In the genomic region with DNA sequence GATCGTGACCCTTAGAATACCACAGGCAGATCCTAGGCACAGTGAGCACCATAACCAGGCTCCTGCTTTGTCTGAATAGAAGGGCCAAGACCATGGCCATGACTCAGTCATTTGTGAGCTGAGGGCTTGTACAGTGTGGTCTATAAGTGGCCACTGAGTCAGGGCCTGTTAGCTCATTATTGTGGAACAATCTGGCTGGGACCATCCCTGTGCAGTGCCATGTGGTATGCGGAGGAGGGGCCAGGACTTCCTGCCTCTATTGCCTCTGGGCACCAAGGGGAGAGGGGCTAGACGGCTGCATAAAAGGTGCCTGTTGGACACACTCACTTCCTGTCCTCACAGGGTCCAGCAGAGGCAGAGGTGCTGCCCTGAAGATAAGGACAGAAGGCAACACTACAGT, we compare ENCODE assay signal across 14 mouse cellular contexts. TPM values are rescaled to one million over a fixed set of nuclear protein-coding genes. Genes with fewer than 3 reads are reported as not detected.
DNase-seq lines count a peak whose midpoint lies in the region; ATAC-seq lines count a peak whose summit lies in the region.
"Had no signal": no experiment of that assay in that cellular context is flagged by ENCODE, and none has a peak within 500 bp of the region (broad histone marks: within the 10 kb centered on the region; RNA-seq: fewer than 3 reads in every experiment).

No protein-coding gene starts in this region.

- H3K36me3 ChIP-seq in forebrain, embryonic 12.5 days (replicated peaks), result peaks cover 99% of the 10 kb centered on the region
- peaks cover 100% of the 10 kb centered on the region for H3K36me3 ChIP-seq in forebrain, embryonic 14.5 days (ENCODE audit: control insufficient read depth, insufficient read depth, low read length)
- peaks cover 99% of the 10 kb centered on the region for H3K36me3 ChIP-seq in megakaryocyte, embryonic 14.5 days (replicated peaks; ENCODE audit: low read length)
- H3K36me3 ChIP-seq in embryonic facial prominence, embryonic 10.5 days (replicated peaks), result peaks cover 100% of the 10 kb centered on the region
- peaks cover 100% of the 10 kb centered on the region for H3K36me3 ChIP-seq in limb, embryonic 13.5 days

- no peak overlapping the region for H3K4me3 ChIP-seq in forebrain, embryonic 12.5 days (replicated peaks)
- H3K4me3 ChIP-seq in forebrain, embryonic 14.5 days (ENCODE audit: low read depth, low read length), result no peak overlapping the region
- peak overlapping the region; percentile 56 for H3K4me3 ChIP-seq in megakaryocyte, embryonic 14.5 days (replicated peaks)
- H3K4me3 ChIP-seq in embryonic facial prominence, embryonic 10.5 days, result 0 out of 2 replicates have a peak overlapping the region, but pooled peaks have one; percentile 8
- no peak overlapping the region for H3K4me3 ChIP-seq in limb, embryonic 13.5 days

- WGBS in forebrain, embryonic 12.5 days, result 68% methylated on average over 3 of the region's 3 CpGs
- 76% methylated on average over 3 of the region's 3 CpGs for WGBS in forebrain, embryonic 14.5 days
- 53% methylated on average over 3 of the region's 3 CpGs for WGBS in embryonic facial prominence, embryonic 10.5 days
- WGBS in limb, embryonic 13.5 days, result 43% methylated on average over 3 of the region's 3 CpGs

- no peak overlapping the region for H3K4me2 ChIP-seq in forebrain, embryonic 12.5 days
- H3K4me2 ChIP-seq in forebrain, embryonic 14.5 days (ENCODE audit: low read length), result no peak overlapping the region
- no peak overlapping the region for H3K4me2 ChIP-seq in limb, embryonic 13.5 days (replicated peaks)

- H3K9me3 ChIP-seq in forebrain, embryonic 12.5 days, result no peaks in the 10 kb centered on the region
- no peaks in the 10 kb centered on the region for H3K9me3 ChIP-seq in forebrain, embryonic 14.5 days (replicated peaks; ENCODE audit: control insufficient read depth, low read length)
- no peaks in the 10 kb centered on the region for H3K9me3 ChIP-seq in megakaryocyte, embryonic 14.5 days
- no peaks in the 10 kb centered on the region for H3K9me3 ChIP-seq in embryonic facial prominence, embryonic 10.5 days
- no peaks in the 10 kb centered on the region for H3K9me3 ChIP-seq in limb, embryonic 13.5 days

- no peak for DNase-seq in forebrain, embryonic 14.5 days (ENCODE audit: low spot score)
- DNase-seq in embryonic facial prominence, embryonic 10.5 days (ENCODE audit: low spot score), result no peak
- no peak for DNase-seq in lung, postnatal 14 days
- DNase-seq: adrenal gland, postnatal 25 days; cerebellum, adult 18-20 months; embryo, embryonic 11 days; forebrain, postnatal 0 days; layer of hippocampus, adult 9-11 months had no signal

- no peaks in the 10 kb centered on the region for H3K27me3 ChIP-seq in forebrain, embryonic 12.5 days
- no peaks in the 10 kb centered on the region for H3K27me3 ChIP-seq in forebrain, embryonic 14.5 days (replicated peaks; ENCODE audit: control insufficient read depth, insufficient read depth, low read length)
- H3K27me3 ChIP-seq in megakaryocyte, embryonic 14.5 days (replicated peaks), result no peaks in the 10 kb centered on the region
- no peaks in the 10 kb centered on the region for H3K27me3 ChIP-seq in embryonic facial prominence, embryonic 10.5 days (replicated peaks; ENCODE audit: low read depth, poor library complexity, severe bottlenecking)
- no peaks in the 10 kb centered on the region for H3K27me3 ChIP-seq in limb, embryonic 13.5 days

- peaks cover 5% of the 10 kb centered on the region; the same call in 1 of the 2 replicates for H3K4me1 ChIP-seq in forebrain, embryonic 12.5 days
- H3K4me1 ChIP-seq in forebrain, embryonic 14.5 days (ENCODE audit: control insufficient read depth, insufficient read depth, low read length), result 0 out of 2 replicates have a peak, but pooled peaks cover under 1% of the 10 kb centered on the region
- H3K4me1 ChIP-seq in megakaryocyte, embryonic 14.5 days, result peaks cover 67% of the 10 kb centered on the region
- peaks cover 17% of the 10 kb centered on the region for H3K4me1 ChIP-seq in embryonic facial prominence, embryonic 10.5 days
- H3K4me1 ChIP-seq in limb, embryonic 13.5 days, result peaks cover 25% of the 10 kb centered on the region

- no peak overlapping the region for H3K9ac ChIP-seq in forebrain, embryonic 12.5 days
- H3K9ac ChIP-seq in forebrain, embryonic 14.5 days (ENCODE audit: low read length), result no peak overlapping the region
- H3K9ac ChIP-seq in limb, embryonic 13.5 days, result no peak overlapping the region
- H3K9ac ChIP-seq: forebrain, postnatal 0 days had no signal

- no peak overlapping the region for H3K27ac ChIP-seq in forebrain, embryonic 12.5 days
- no peak overlapping the region for H3K27ac ChIP-seq in forebrain, embryonic 14.5 days (ENCODE audit: low read depth, low read length)
- no peak overlapping the region for H3K27ac ChIP-seq in embryonic facial prominence, embryonic 10.5 days (replicated peaks)
- peak overlapping the region; percentile 34; the same call in 1 of the 2 replicates for H3K27ac ChIP-seq in limb, embryonic 13.5 days

- 0 out of 2 replicates have a peak, but pooled peaks have one; percentile 49 for ATAC-seq in forebrain, embryonic 12.5 days (ENCODE audit: low FRiP score)
- ATAC-seq in forebrain, embryonic 14.5 days, result no peak
- no peak for ATAC-seq in megakaryocyte, adult 5-6 weeks (ENCODE audit: poor library complexity, severe bottlenecking)
- no peak; the same call in 1 of the 2 replicates for ATAC-seq in limb, embryonic 13.5 days (ENCODE audit: low FRiP score, low read depth)
- ATAC-seq in megakaryocyte progenitor cell, adult 5-6 weeks (replicated peaks; ENCODE audit: poor library complexity), result no peak
- ATAC-seq: forebrain, postnatal 0 days; lung, postnatal 0 days had no signal

RNA-seq across cellular contexts. Expression of gene Psma7, which starts 8.3 kb away (rescaled TPM):
- polyA plus RNA-seq in forebrain, embryonic 12.5 days (2016; fragmentation: Nextera tagmentation; extraction: Ambion mirVana), result 666 and 694 TPM in 2 replicates
- polyA plus RNA-seq in forebrain, embryonic 14.5 days (2014; fragmentation: Nextera tagmentation; extraction: Ambion mirVana), result 584 and 804 TPM in 2 replicates
- 52.5 and 97.9 TPM in 2 replicates for polyA plus RNA-seq in megakaryocyte, embryonic 14.5 days (2012; ENCODE audit: insufficient read depth, low replicate concordance)
- 439 and 533 TPM in 2 replicates for total RNA-seq in megakaryocyte, adult 5-6 weeks (2015)
- 536 and 608 TPM in 2 replicates for total RNA-seq in megakaryocyte, adult 5-6 weeks (2017)
- 909 and 921 TPM in 2 replicates for polyA plus RNA-seq in embryonic facial prominence, embryonic 10.5 days (2016; fragmentation: Nextera tagmentation; extraction: Ambion mirVana)
- 612 and 628 TPM in 2 replicates for polyA plus RNA-seq in limb, embryonic 13.5 days (2015; fragmentation: Nextera tagmentation; extraction: Ambion mirVana)
- 355 and 392 TPM in 2 replicates for total RNA-seq in megakaryocyte progenitor cell, adult 5-6 weeks (2015)
- 426 and 445 TPM in 2 replicates for total RNA-seq in megakaryocyte progenitor cell, adult 5-6 weeks (2017)

RNA-seq across cellular contexts. Expression of gene Ss18l1, which starts 8.4 kb away (rescaled TPM):
- polyA plus RNA-seq in forebrain, embryonic 12.5 days (2016; fragmentation: Nextera tagmentation; extraction: Ambion mirVana), result 25.0 and 29.4 TPM in 2 replicates
- 33.6 and 40.3 TPM in 2 replicates for polyA plus RNA-seq in forebrain, embryonic 14.5 days (2014; fragmentation: Nextera tagmentation; extraction: Ambion mirVana)
- polyA plus RNA-seq in megakaryocyte, embryonic 14.5 days (2012; ENCODE audit: insufficient read depth, low replicate concordance), result 0.54 and 0.75 TPM in 2 replicates
- total RNA-seq in megakaryocyte, adult 5-6 weeks (2015), result 3.2 and 5.5 TPM in 2 replicates
- total RNA-seq in megakaryocyte, adult 5-6 weeks (2017), result 4.2 and 4.6 TPM in 2 replicates
- 8.3 and 8.6 TPM in 2 replicates for polyA plus RNA-seq in embryonic facial prominence, embryonic 10.5 days (2016; fragmentation: Nextera tagmentation; extraction: Ambion mirVana)
- 6.0 and 6.5 TPM in 2 replicates for polyA plus RNA-seq in limb, embryonic 13.5 days (2015; fragmentation: Nextera tagmentation; extraction: Ambion mirVana)
- 1.1 and 2.1 TPM in 2 replicates for total RNA-seq in megakaryocyte progenitor cell, adult 5-6 weeks (2015)
- 2.5 and 2.6 TPM in 2 replicates for total RNA-seq in megakaryocyte progenitor cell, adult 5-6 weeks (2017)

RNA-seq across cellular contexts. Expression of gene Lsm14b, which starts 9.2 kb away (rescaled TPM):
- 15.4 and 15.7 TPM in 2 replicates for polyA plus RNA-seq in forebrain, embryonic 12.5 days (2016; fragmentation: Nextera tagmentation; extraction: Ambion mirVana)
- 17.9 and 29.1 TPM in 2 replicates for polyA plus RNA-seq in forebrain, embryonic 14.5 days (2014; fragmentation: Nextera tagmentation; extraction: Ambion mirVana)
- 17.3 and 46.0 TPM in 2 replicates for polyA plus RNA-seq in megakaryocyte, embryonic 14.5 days (2012; ENCODE audit: insufficient read depth, low replicate concordance)
- 10.6 and 10.9 TPM in 2 replicates for total RNA-seq in megakaryocyte, adult 5-6 weeks (2015)
- 28.8 and 31.0 TPM in 2 replicates for total RNA-seq in megakaryocyte, adult 5-6 weeks (2017)
- 8.6 and 9.9 TPM in 2 replicates for polyA plus RNA-seq in embryonic facial prominence, embryonic 10.5 days (2016; fragmentation: Nextera tagmentation; extraction: Ambion mirVana)
- 11.2 and 11.7 TPM in 2 replicates for polyA plus RNA-seq in limb, embryonic 13.5 days (2015; fragmentation: Nextera tagmentation; extraction: Ambion mirVana)
- 8.3 and 9.7 TPM in 2 replicates for total RNA-seq in megakaryocyte progenitor cell, adult 5-6 weeks (2015)
- 23.5 and 23.9 TPM in 2 replicates for total RNA-seq in megakaryocyte progenitor cell, adult 5-6 weeks (2017)

RNA-seq across cellular contexts. Expression of gene Mtg2, which starts 36.4 kb away (rescaled TPM):
- 31.5 and 31.6 TPM in 2 replicates for polyA plus RNA-seq in forebrain, embryonic 12.5 days (2016; fragmentation: Nextera tagmentation; extraction: Ambion mirVana)
- 32.4 and 34.3 TPM in 2 replicates for polyA plus RNA-seq in forebrain, embryonic 14.5 days (2014; fragmentation: Nextera tagmentation; extraction: Ambion mirVana)
- 2.3 and 13.9 TPM in 2 replicates for polyA plus RNA-seq in megakaryocyte, embryonic 14.5 days (2012; ENCODE audit: insufficient read depth, low replicate concordance)
- 3.3 and 4.9 TPM in 2 replicates for total RNA-seq in megakaryocyte, adult 5-6 weeks (2015)
- 4.5 and 6.6 TPM in 2 replicates for total RNA-seq in megakaryocyte, adult 5-6 weeks (2017)
- polyA plus RNA-seq in embryonic facial prominence, embryonic 10.5 days (2016; fragmentation: Nextera tagmentation; extraction: Ambion mirVana), result 31.3 and 33.0 TPM in 2 replicates
- polyA plus RNA-seq in limb, embryonic 13.5 days (2015; fragmentation: Nextera tagmentation; extraction: Ambion mirVana), result 29.5 and 29.9 TPM in 2 replicates
- total RNA-seq in megakaryocyte progenitor cell, adult 5-6 weeks (2015), result 6.4 and 9.3 TPM in 2 replicates
- 12.2 and 14.0 TPM in 2 replicates for total RNA-seq in megakaryocyte progenitor cell, adult 5-6 weeks (2017)

RNA-seq across cellular contexts. Expression of gene Taf4, which starts 57.5 kb away (rescaled TPM):
- polyA plus RNA-seq in forebrain, embryonic 12.5 days (2016; fragmentation: Nextera tagmentation; extraction: Ambion mirVana), result 5.2 and 5.8 TPM in 2 replicates
- polyA plus RNA-seq in forebrain, embryonic 14.5 days (2014; fragmentation: Nextera tagmentation; extraction: Ambion mirVana), result 4.3 and 5.8 TPM in 2 replicates
- polyA plus RNA-seq in megakaryocyte, embryonic 14.5 days (2012; ENCODE audit: insufficient read depth, low replicate concordance), result 9.1 and 14.6 TPM in 2 replicates
- total RNA-seq in megakaryocyte, adult 5-6 weeks (2015), result 28.4 and 31.8 TPM in 2 replicates
- total RNA-seq in megakaryocyte, adult 5-6 weeks (2017), result 27.6 and 43.5 TPM in 2 replicates
- 3.2 and 3.7 TPM in 2 replicates for polyA plus RNA-seq in embryonic facial prominence, embryonic 10.5 days (2016; fragmentation: Nextera tagmentation; extraction: Ambion mirVana)
- 2.7 and 3.3 TPM in 2 replicates for polyA plus RNA-seq in limb, embryonic 13.5 days (2015; fragmentation: Nextera tagmentation; extraction: Ambion mirVana)
- 21.7 and 24.4 TPM in 2 replicates for total RNA-seq in megakaryocyte progenitor cell, adult 5-6 weeks (2015)
- 15.1 and 18.0 TPM in 2 replicates for total RNA-seq in megakaryocyte progenitor cell, adult 5-6 weeks (2017)

Comparison
In these comparisons a context has a peak if more than half of its experiments do, and no peak if none do; other contexts are left out.
1. H3K4me3 ChIP-seq: peak in megakaryocyte, embryonic 14.5 days (single experiment) and embryonic facial prominence, embryonic 10.5 days (single experiment); none in forebrain, embryonic 12.5 days (single experiment), forebrain, embryonic 14.5 days (single experiment) and limb, embryonic 13.5 days (single experiment).